Comparison of ENCODE assay signal across 10 mouse cellular contexts in genomic region chr15:77068439-77068861, GRCm38 (mm10). TPM values are rescaled to one million over a fixed set of nuclear protein-coding genes. Genes with fewer than 3 reads are reported as not detected.
DNase-seq lines count a peak whose midpoint lies in the region; ATAC-seq and TF ChIP-seq lines count a peak whose summit lies in the region.
"Had no signal": no experiment of that assay in that cellular context is flagged by ENCODE, and none has a peak within 500 bp of the region (broad histone marks: within the 10 kb centered on the region; RNA-seq: fewer than 3 reads in every experiment).

No protein-coding gene starts in this region.

- peaks cover 11% of the 10 kb centered on the region for H3K4me1 ChIP-seq in hindbrain, embryonic 10.5 days (replicated peaks)
- no peaks in the 10 kb centered on the region for H3K4me1 ChIP-seq in hindbrain, embryonic 11.5 days (replicated peaks; ENCODE audit: control insufficient read depth, insufficient read depth, low read length)
- peaks cover 10% of the 10 kb centered on the region; the same call in 1 of the 2 replicates for H3K4me1 ChIP-seq in midbrain, embryonic 14.5 days (ENCODE audit: control insufficient read depth, insufficient read depth, low read length)
- H3K4me1 ChIP-seq in midbrain, embryonic 10.5 days, result peaks cover 12% of the 10 kb centered on the region
- H3K4me1 ChIP-seq in heart, adult 2 months (ENCODE audit: control insufficient read depth, insufficient read depth, low read length), result peaks cover 5% of the 10 kb centered on the region
- H3K4me1 ChIP-seq in stomach, postnatal 0 days (replicated peaks; ENCODE audit: control insufficient read depth, insufficient read depth), result no peaks in the 10 kb centered on the region

- no peak overlapping the region for H3K4me3 ChIP-seq in hindbrain, embryonic 10.5 days
- H3K4me3 ChIP-seq in hindbrain, embryonic 11.5 days (ENCODE audit: low read depth, low read length), result no peak overlapping the region
- H3K4me3 ChIP-seq in midbrain, embryonic 14.5 days (replicated peaks; ENCODE audit: low read depth, low read length), result no peak overlapping the region
- H3K4me3 ChIP-seq in midbrain, embryonic 10.5 days, result no peak overlapping the region
- no peak overlapping the region for H3K4me3 ChIP-seq in heart, adult 2 months
- H3K4me3 ChIP-seq in stomach, postnatal 0 days (ENCODE audit: low read depth, low read length), result no peak overlapping the region

- H3K9me3 ChIP-seq in hindbrain, embryonic 10.5 days, result no peaks in the 10 kb centered on the region
- no peaks in the 10 kb centered on the region for H3K9me3 ChIP-seq in hindbrain, embryonic 11.5 days (ENCODE audit: control insufficient read depth, low read length)
- no peaks in the 10 kb centered on the region for H3K9me3 ChIP-seq in midbrain, embryonic 14.5 days (ENCODE audit: control insufficient read depth, low read length)
- H3K9me3 ChIP-seq in midbrain, embryonic 10.5 days (replicated peaks), result no peaks in the 10 kb centered on the region
- H3K9me3 ChIP-seq in stomach, postnatal 0 days (ENCODE audit: control insufficient read depth, low read length), result no peaks in the 10 kb centered on the region

- peak overlapping the region; percentile 53; the same call in 1 of the 2 replicates for H3K27ac ChIP-seq in hindbrain, embryonic 10.5 days
- H3K27ac ChIP-seq in hindbrain, embryonic 11.5 days (ENCODE audit: low read depth, low read length), result no peak overlapping the region
- H3K27ac ChIP-seq in midbrain, embryonic 14.5 days (replicated peaks; ENCODE audit: low read depth, low read length), result 0 out of 2 replicates have a peak overlapping the region, but pooled peaks have one; percentile 20
- H3K27ac ChIP-seq in midbrain, embryonic 10.5 days (replicated peaks), result no peak overlapping the region
- peak overlapping the region; percentile 40 for H3K27ac ChIP-seq in heart, adult 2 months
- 0 out of 2 replicates have a peak overlapping the region, but pooled peaks have one; percentile 18 for H3K27ac ChIP-seq in stomach, postnatal 0 days (replicated peaks)

- no peak for DNase-seq in hindbrain, embryonic 10.5 days (ENCODE audit: low spot score)
- DNase-seq in hindbrain, embryonic 11.5 days (ENCODE audit: low spot score), result no peak
- no peak for DNase-seq in midbrain, embryonic 14.5 days
- DNase-seq in midbrain, embryonic 10.5 days (ENCODE audit: low spot score), result no peak
- peak; percentile 57 to 59 for DNase-seq in heart, adult 2 months
- peak; percentile 27 for DNase-seq in stomach, postnatal 0 days (ENCODE audit: low spot score)
- no peak for DNase-seq in frontal cortex, postnatal 14 days (ENCODE audit: low spot score in 2 of 2)
- DNase-seq in c-Kit-positive CD71-positive TER-119-positive erythroid progenitor cells, embryonic 14.5 days (ENCODE audit: low spot score), result no peak
- DNase-seq: kidney, postnatal 14 days had no signal

- TF ChIP-seq POLR2A in heart, adult 2 months (IDR thresholded peaks at IDR 0.05; ENCODE audit: insufficient read depth, low read depth, low read length), result no peak

- H3K36me3 ChIP-seq in hindbrain, embryonic 10.5 days, result no peaks in the 10 kb centered on the region
- H3K36me3 ChIP-seq in hindbrain, embryonic 11.5 days (ENCODE audit: control insufficient read depth, insufficient read depth, low read length), result no peaks in the 10 kb centered on the region
- 0 out of 2 replicates have a peak, but pooled peaks cover 3% of the 10 kb centered on the region for H3K36me3 ChIP-seq in midbrain, embryonic 14.5 days (ENCODE audit: control insufficient read depth, insufficient read depth, low read length)
- no peaks in the 10 kb centered on the region for H3K36me3 ChIP-seq in midbrain, embryonic 10.5 days
- no peaks in the 10 kb centered on the region for H3K36me3 ChIP-seq in heart, adult 2 months (ENCODE audit: control insufficient read depth, insufficient read depth, low read length)
- no peaks in the 10 kb centered on the region for H3K36me3 ChIP-seq in stomach, postnatal 0 days (ENCODE audit: control insufficient read depth, insufficient read depth, low read length)

- ATAC-seq in hindbrain, embryonic 11.5 days (ENCODE audit: low FRiP score), result no peak
- ATAC-seq in midbrain, embryonic 14.5 days (ENCODE audit: low FRiP score, low TSS enrichment), result no peak
- ATAC-seq in stomach, postnatal 0 days (ENCODE audit: low FRiP score, low TSS enrichment), result no peak

- TF ChIP-seq EP300 in heart, adult 2 months (IDR thresholded peaks at IDR 0.05; ENCODE audit: insufficient read depth, low read depth, low read length), result 0 out of 2 replicates have a peak, but pooled peaks have one; percentile 56
- no peak for TF ChIP-seq EP300 in stomach, postnatal 0 days (optimal IDR thresholded peaks at IDR 0.05)

- no peaks in the 10 kb centered on the region for H3K27me3 ChIP-seq in hindbrain, embryonic 10.5 days (ENCODE audit: insufficient read depth, poor library complexity, severe bottlenecking)
- H3K27me3 ChIP-seq in hindbrain, embryonic 11.5 days (ENCODE audit: control insufficient read depth, insufficient read depth, low read length), result no peaks in the 10 kb centered on the region
- H3K27me3 ChIP-seq in midbrain, embryonic 14.5 days (ENCODE audit: control insufficient read depth, insufficient read depth, low read length), result no peaks in the 10 kb centered on the region
- no peaks in the 10 kb centered on the region for H3K27me3 ChIP-seq in midbrain, embryonic 10.5 days (ENCODE audit: low read depth, poor library complexity, severe bottlenecking)
- H3K27me3 ChIP-seq in heart, adult 2 months (ENCODE audit: control insufficient read depth, insufficient read depth, low read length), result no peaks in the 10 kb centered on the region
- H3K27me3 ChIP-seq in stomach, postnatal 0 days (ENCODE audit: control insufficient read depth, insufficient read depth, low read length), result no peaks in the 10 kb centered on the region

- TF ChIP-seq CTCF in heart, adult 2 months (IDR thresholded peaks at IDR 0.05), result peak; percentile 70
- TF ChIP-seq CTCF in stomach, postnatal 0 days (IDR thresholded peaks at IDR 0.05; ENCODE audit: low read depth), result peak; percentile 68

- no peaks in the 10 kb centered on the region for H3K79me2 ChIP-seq in heart, adult 2 months (replicated peaks; ENCODE audit: control insufficient read depth, insufficient read depth, low read length)

- no peak overlapping the region for H3K4me2 ChIP-seq in hindbrain, embryonic 11.5 days (replicated peaks; ENCODE audit: low read depth, low read length)
- H3K4me2 ChIP-seq in midbrain, embryonic 14.5 days (ENCODE audit: low read length), result no peak overlapping the region
- no peak overlapping the region for H3K4me2 ChIP-seq in stomach, postnatal 0 days (replicated peaks; ENCODE audit: low read depth)

- H3K9ac ChIP-seq in hindbrain, embryonic 11.5 days (ENCODE audit: low read depth, low read length), result no peak overlapping the region
- no peak overlapping the region for H3K9ac ChIP-seq in midbrain, embryonic 14.5 days (replicated peaks; ENCODE audit: low read length)
- no peak overlapping the region for H3K9ac ChIP-seq in heart, adult 2 months (ENCODE audit: low read depth, low read length)
- H3K9ac ChIP-seq in stomach, postnatal 0 days (ENCODE audit: low read length), result no peak overlapping the region

- WGBS in hindbrain, embryonic 10.5 days, result 56% methylated on average over 3 of the region's 3 CpGs
- WGBS in hindbrain, embryonic 11.5 days, result 62% methylated on average over 3 of the region's 3 CpGs
- WGBS in midbrain, embryonic 14.5 days, result 59% methylated on average over 3 of the region's 3 CpGs
- 82% methylated on average over 3 of the region's 3 CpGs for WGBS in midbrain, embryonic 10.5 days
- WGBS in heart, adult 2 months, result 13% methylated on average over 3 of the region's 3 CpGs
- 54% methylated on average over 3 of the region's 3 CpGs for WGBS in stomach, postnatal 0 days

- intact Hi-C loops in heart, adult 2 months (cut with DNase I), result loop anchor here (5.0 kb wide), 2 partner anchors 41 to 86 kb away; no protein-coding TSS in a partner anchor

RNA-seq across cellular contexts. Expression of gene Mb, which starts 18.0 kb away (rescaled TPM):
- 0.63 TPM in 1 of 2 replicates, not detected in the other for polyA plus RNA-seq in hindbrain, embryonic 10.5 days (2016; fragmentation: Nextera tagmentation; extraction: Ambion mirVana)
- polyA plus RNA-seq in hindbrain, embryonic 11.5 days (2014; fragmentation: Nextera tagmentation; extraction: Ambion mirVana), result 0.39 and 0.53 TPM in 2 replicates
- polyA plus RNA-seq in midbrain, embryonic 14.5 days (2014; fragmentation: Nextera tagmentation; extraction: Ambion mirVana), result 0.57 and 1.2 TPM in 2 replicates
- polyA plus RNA-seq in midbrain, embryonic 10.5 days (2016; fragmentation: Nextera tagmentation; extraction: Ambion mirVana), result 0.16 and 0.25 TPM in 2 replicates
- total RNA-seq in heart, adult 2 months (2021), result over 10,000 TPM; 17,740 to 20,311 TPM
- 16,399 and 21,043 TPM in 2 replicates for polyA plus RNA-seq in heart, adult 2 months (2012; rRNA removed)
- polyA plus RNA-seq in stomach, postnatal 0 days (2015; fragmentation: Nextera tagmentation; extraction: Ambion mirVana), result 0.91 and 1.1 TPM in 2 replicates
- total RNA-seq: MEL had no signal

RNA-seq across cellular contexts. Expression of gene Apol6, which starts 23.9 kb away (rescaled TPM):
- 0.06 TPM in 1 of 2 replicates, not detected in the other for polyA plus RNA-seq in hindbrain, embryonic 10.5 days (2016; fragmentation: Nextera tagmentation; extraction: Ambion mirVana)
- polyA plus RNA-seq in hindbrain, embryonic 11.5 days (2014; fragmentation: Nextera tagmentation; extraction: Ambion mirVana), result not detected in 2 replicates
- 0.15 TPM in 1 of 2 replicates, not detected in the other for polyA plus RNA-seq in midbrain, embryonic 14.5 days (2014; fragmentation: Nextera tagmentation; extraction: Ambion mirVana)
- not detected in 2 replicates for polyA plus RNA-seq in midbrain, embryonic 10.5 days (2016; fragmentation: Nextera tagmentation; extraction: Ambion mirVana)
- total RNA-seq in heart, adult 2 months (2021), result under 1 TPM; 0.47 to 0.89 TPM
- 3.3 and 8.0 TPM in 2 replicates for polyA plus RNA-seq in heart, adult 2 months (2012; rRNA removed)
- polyA plus RNA-seq in stomach, postnatal 0 days (2015; fragmentation: Nextera tagmentation; extraction: Ambion mirVana), result 0.25 and 0.51 TPM in 2 replicates
- total RNA-seq: MEL had no signal

Comparison
In these comparisons a context has a peak if more than half of its experiments do, and no peak if none do; other contexts are left out.
1. H3K27ac ChIP-seq: peak in hindbrain, embryonic 10.5 days (single experiment), midbrain, embryonic 14.5 days (single experiment), heart, adult 2 months (single experiment) and stomach, postnatal 0 days (single experiment); none in hindbrain, embryonic 11.5 days (single experiment) and midbrain, embryonic 10.5 days (single experiment).
2. DNase-seq: peak in heart, adult 2 months (2 of 2) and stomach, postnatal 0 days (single experiment); none in hindbrain, embryonic 10.5 days (single experiment), hindbrain, embryonic 11.5 days (single experiment), midbrain, embryonic 14.5 days (single experiment), midbrain, embryonic 10.5 days (single experiment), frontal cortex, postnatal 14 days (0 of 2) and c-Kit-positive CD71-positive TER-119-positive erythroid progenitor cells, embryonic 14.5 days (single experiment).
3. RNA of gene Mb, which starts 18.0 kb away (polyA plus RNA-seq): 16,399 to 21,043 TPM in heart, adult 2 months; 0.91 to 1.1 TPM in stomach, postnatal 0 days, 0.63 TPM in hindbrain, embryonic 10.5 days, 0.57 to 1.2 TPM in midbrain, embryonic 14.5 days, 0.39 to 0.53 TPM in hindbrain, embryonic 11.5 days and 0.16 to 0.25 TPM in midbrain, embryonic 10.5 days; every median in the first group is over 1,000 times any median in the second.